Comparison of ENCODE assay signal across 14 mouse cellular contexts in genomic region chr2:11672144-11672543, GRCm38 (mm10). TPM values are rescaled to one million over a fixed set of nuclear protein-coding genes. Genes with fewer than 3 reads are reported as not detected.
DNase-seq lines count a peak whose midpoint lies in the region; ATAC-seq and TF ChIP-seq lines count a peak whose summit lies in the region.
"Had no signal": no experiment of that assay in that cellular context is flagged by ENCODE, and none has a peak within 500 bp of the region (broad histone marks: within the 10 kb centered on the region; RNA-seq: fewer than 3 reads in every experiment).

No protein-coding gene starts in this region.

- H3K4me1 ChIP-seq in heart, adult 2 months (ENCODE audit: control insufficient read depth, insufficient read depth, low read length), result no peaks in the 10 kb centered on the region
- H3K4me1 ChIP-seq in heart, embryonic 10.5 days, result no peaks in the 10 kb centered on the region
- H3K4me1 ChIP-seq: hindbrain, embryonic 13.5 days had no signal

- no peaks in the 10 kb centered on the region for H3K27me3 ChIP-seq in heart, adult 2 months (ENCODE audit: control insufficient read depth, insufficient read depth, low read length)
- no peaks in the 10 kb centered on the region for H3K27me3 ChIP-seq in heart, embryonic 10.5 days (ENCODE audit: insufficient read depth, poor library complexity, severe bottlenecking)
- peaks cover 33% of the 10 kb centered on the region for H3K27me3 ChIP-seq in Patski
- H3K27me3 ChIP-seq: hindbrain, embryonic 13.5 days had no signal

- no peak overlapping the region for H3K4me3 ChIP-seq in heart, adult 2 months
- H3K4me3 ChIP-seq in heart, embryonic 10.5 days, result no peak overlapping the region
- H3K4me3 ChIP-seq: hindbrain, embryonic 13.5 days had no signal

- POLR2A ChIA-PET in Patski (lab: Charles Lee), result no interaction called here

- CTCF ChIA-PET in Patski (lab: Charles Lee), result interaction anchor here (1.8 kb wide), 1 partner anchor 16 kb away, joined by 4 read pairs; no protein-coding TSS in a partner anchor

- intact Hi-C loops in heart, adult 2 months (cut with DNase I), result no loop called here

- in situ Hi-C loops in Patski (cut with MboI; ENCODE audit: low pct_unique_long_range_greater_than_20kb), result no loop called here

- 21% methylated on average over 3 of the region's 3 CpGs for WGBS in heart, adult 2 months
- WGBS in heart, embryonic 10.5 days, result 17% methylated on average over 3 of the region's 3 CpGs

- no peak for TF ChIP-seq EP300 in heart, adult 2 months (IDR thresholded peaks at IDR 0.05; ENCODE audit: insufficient read depth, low read depth, low read length)

- TF ChIP-seq CTCF in heart, adult 2 months (IDR thresholded peaks at IDR 0.05), result peak; percentile 46
- peak; percentile 45 for TF ChIP-seq CTCF in Patski (IDR thresholded peaks at IDR 0.05)

- no peaks in the 10 kb centered on the region for H3K79me2 ChIP-seq in heart, adult 2 months (replicated peaks; ENCODE audit: control insufficient read depth, insufficient read depth, low read length)

- no peak overlapping the region for H3K9ac ChIP-seq in heart, adult 2 months (ENCODE audit: low read depth, low read length)
- H3K9ac ChIP-seq: hindbrain, embryonic 13.5 days had no signal

- H3K9me3 ChIP-seq in heart, embryonic 10.5 days, result no peaks in the 10 kb centered on the region

- no peak for ATAC-seq in Patski
- peak; percentile 45; the same call in 1 of the 2 replicates for ATAC-seq in megakaryocyte, adult 5-6 weeks (ENCODE audit: poor library complexity, severe bottlenecking)
- ATAC-seq in erythroblast, adult 5-6 weeks (replicated peaks; ENCODE audit: low FRiP score, poor library complexity, severe bottlenecking), result no peak

- H3K27ac ChIP-seq in heart, adult 2 months, result no peak overlapping the region
- H3K27ac ChIP-seq in heart, embryonic 10.5 days, result no peak overlapping the region
- H3K27ac ChIP-seq: hindbrain, embryonic 13.5 days had no signal

- no peak for DNase-seq in heart, adult 2 months
- DNase-seq in heart, embryonic 10.5 days (ENCODE audit: low spot score), result no peak
- DNase-seq in A20 (ENCODE audit: low read depth, low spot score) (peak; percentile 60), Patski (ENCODE audit: low read depth, low spot score) (no peak)
- DNase-seq in adrenal gland, postnatal 4 days (ENCODE audit: low spot score in 2 of 2), result no peak
- DNase-seq in gastrocnemius, adult 8-10 months (ENCODE audit: low spot score in 2 of 2), result no peak
- DNase-seq: cerebellum, postnatal 36 days; right cerebral cortex, postnatal 25 days had no signal

- no peak for TF ChIP-seq POLR2A in heart, adult 2 months (IDR thresholded peaks at IDR 0.05; ENCODE audit: insufficient read depth, low read depth, low read length)

- no peaks in the 10 kb centered on the region for H3K36me3 ChIP-seq in heart, adult 2 months (ENCODE audit: control insufficient read depth, insufficient read depth, low read length)
- H3K36me3 ChIP-seq in heart, embryonic 10.5 days, result no peaks in the 10 kb centered on the region
- H3K36me3 ChIP-seq: hindbrain, embryonic 13.5 days had no signal

RNA-seq across cellular contexts. Expression of gene Il2ra, which starts 29.5 kb away (rescaled TPM):
- total RNA-seq in heart, adult 2 months (2021), result under 1 TPM; 0.80 to 0.81 TPM
- polyA plus RNA-seq in heart, adult 2 months (2012; rRNA removed), result 0.78 and 0.97 TPM in 2 replicates
- polyA plus RNA-seq in heart, embryonic 10.5 days (2016; fragmentation: Nextera tagmentation; extraction: Ambion mirVana), result not detected in 2 replicates
- polyA plus RNA-seq in Patski (2021), result not detected
- 0.42 and 0.75 TPM in 2 replicates for total RNA-seq in megakaryocyte, adult 5-6 weeks (2015)
- total RNA-seq in megakaryocyte, adult 5-6 weeks (2017), result not detected in 2 replicates
- total RNA-seq in erythroblast, adult 5-6 weeks (2015; ENCODE audit: low replicate concordance), result 0.77 TPM in 1 of 2 replicates, not detected in the other
- 0.42 TPM in 1 of 2 replicates, not detected in the other for total RNA-seq in erythroblast, adult 5-6 weeks (2017; ENCODE audit: low replicate concordance)
- under 1 TPM; 0.14 TPM for total RNA-seq in adrenal gland, postnatal 4 days (2021)
- under 1 TPM; 0.22 to 0.49 (median 0.26) TPM for total RNA-seq in gastrocnemius, adult 8-10 months (2022)
- polyA plus RNA-seq: midbrain, embryonic 11.5 days had no signal

RNA-seq across cellular contexts. Expression of gene Il15ra, which starts 32.9 kb away (rescaled TPM):
- 10 to 100 TPM; 24.4 to 31.2 TPM for total RNA-seq in heart, adult 2 months (2021)
- 35.3 and 51.4 TPM in 2 replicates for polyA plus RNA-seq in heart, adult 2 months (2012; rRNA removed)
- polyA plus RNA-seq in heart, embryonic 10.5 days (2016; fragmentation: Nextera tagmentation; extraction: Ambion mirVana), result 5.1 and 6.3 TPM in 2 replicates
- 0.91 TPM for polyA plus RNA-seq in Patski (2021)
- total RNA-seq in megakaryocyte, adult 5-6 weeks (2015), result 13.5 and 15.4 TPM in 2 replicates
- 9.3 and 11.1 TPM in 2 replicates for total RNA-seq in megakaryocyte, adult 5-6 weeks (2017)
- 1.5 and 5.9 TPM in 2 replicates for total RNA-seq in erythroblast, adult 5-6 weeks (2015; ENCODE audit: low replicate concordance)
- total RNA-seq in erythroblast, adult 5-6 weeks (2017; ENCODE audit: low replicate concordance), result 1.1 and 1.8 TPM in 2 replicates
- 10 to 100 TPM; 12.1 to 17.7 TPM for total RNA-seq in adrenal gland, postnatal 4 days (2021)
- total RNA-seq in gastrocnemius, adult 8-10 months (2022), result 10 to 100 TPM; 15.5 to 25.7 (median 19.9) TPM

RNA-seq across cellular contexts. Expression of gene Gm17490, which starts 46.1 kb away (rescaled TPM):
- total RNA-seq in heart, adult 2 months (2021), result not detected
- polyA plus RNA-seq in heart, adult 2 months (2012; rRNA removed), result not detected in 2 replicates
- not detected in 2 replicates for polyA plus RNA-seq in heart, embryonic 10.5 days (2016; fragmentation: Nextera tagmentation; extraction: Ambion mirVana)
- polyA plus RNA-seq in Patski (2021), result not detected
- not detected in 2 replicates for total RNA-seq in megakaryocyte, adult 5-6 weeks (2015)
- not detected in 2 replicates for total RNA-seq in megakaryocyte, adult 5-6 weeks (2017)
- not detected in 2 replicates for total RNA-seq in erythroblast, adult 5-6 weeks (2015; ENCODE audit: low replicate concordance)
- total RNA-seq in erythroblast, adult 5-6 weeks (2017; ENCODE audit: low replicate concordance), result not detected in 2 replicates
- not detected for total RNA-seq in adrenal gland, postnatal 4 days (2021)
- not detected for total RNA-seq in gastrocnemius, adult 8-10 months (2022)
- total RNA-seq: left cerebral cortex, postnatal 10 days had no signal
- polyA plus RNA-seq: frontal cortex, adult 2 months; hindbrain, embryonic 13.5 days; midbrain, embryonic 11.5 days had no signal
